Mouse (Mus musculus) C2C12 (cell line): Measurements from ENCODE around the gene Olfr1048.

Experiments used
- CTCF ChIP-seq: IDR thresholded peaks from one replicate; pipeline ENCODE4 v1.5.1; 2011; ENCODE audit not compliant: control insufficient read depth, insufficient read depth, insufficient read length
- MYOG ChIP-seq: IDR thresholded peaks from one replicate; pipeline ENCODE4 v1.6.1; 2011; ENCODE audit not compliant: control insufficient read depth, insufficient read length; ENCODE audit errors: extremely low read depth

- no peak for TF ChIP-seq CTCF
- no peak for TF ChIP-seq MYOG
These were observed 8.8 kb downstream of the Olfr1048 start, which contains the start of gene Olfr1047 for GRCm38 (mm10) chr2:86231301-86231700.
